Mouse (Mus musculus): ENCODE measurements at regions not wholly inside any gene's neighbourhood (a gene's known extent, or its start where the extent isn't known, plus 50 kb on each side); places are given as distances from the start of the nearest gene placed in this dataset.

DNA sequence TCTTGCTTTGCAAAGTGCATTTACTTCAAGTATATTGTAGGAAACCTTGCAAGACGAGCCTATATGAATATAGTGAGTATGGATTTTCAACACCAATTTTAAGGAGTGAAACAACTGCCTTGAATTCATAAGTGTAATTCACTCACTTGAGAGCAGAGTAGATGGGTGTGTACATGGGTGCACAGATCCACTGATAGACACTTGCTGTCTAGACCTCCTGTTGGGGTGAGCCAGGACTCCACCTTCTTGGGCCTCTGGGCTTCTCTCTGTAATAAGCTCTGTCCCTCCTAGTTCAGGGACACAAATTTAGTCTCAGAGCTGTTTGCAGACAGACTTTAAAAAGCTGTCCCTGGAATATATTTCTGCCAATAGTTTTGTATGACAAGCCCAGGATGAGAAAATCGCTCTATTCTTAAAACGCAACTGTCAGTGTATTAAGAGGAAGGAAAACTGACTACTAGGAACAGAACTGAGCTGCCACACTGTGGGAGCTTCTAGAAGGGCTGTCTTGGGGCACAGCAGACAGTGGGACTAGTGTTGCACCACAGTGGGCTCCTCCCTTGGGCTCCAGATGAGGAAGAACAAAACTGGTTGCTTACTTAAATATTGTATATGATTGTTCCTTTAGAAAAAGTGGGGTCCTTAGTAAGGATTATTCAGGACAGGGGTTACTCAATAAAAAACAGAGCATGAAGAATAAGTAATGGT is 395.7 kb upstream of the Id2 start:
- TF ChIP-seq CTCF (conservative IDR thresholded peaks at IDR 0.05 in 1 of 2, IDR thresholded peaks at IDR 0.05 in 1 of 2; ENCODE audit: low read depth in 2 of 2, low read length in 2 of 2) = no peak
- TF ChIP-seq ZC3H11A (IDR thresholded peaks at IDR 0.05; ENCODE audit: low read depth, low read length) = no peak
- no peak for TF ChIP-seq JUN (IDR thresholded peaks at IDR 0.05; ENCODE audit: insufficient read depth, low read depth, low read length)
- TF ChIP-seq POLR2A (IDR thresholded peaks at IDR 0.05; ENCODE audit: low read depth, low read length) = no peak
- TF ChIP-seq ZNF384 (IDR thresholded peaks at IDR 0.05; ENCODE audit: low read depth, low read length) = no peak
- no peak for TF ChIP-seq ZKSCAN1 (IDR thresholded peaks at IDR 0.05; ENCODE audit: borderline replicate concordance, low read depth, low read length)
- no peak for TF ChIP-seq MAX (IDR thresholded peaks at IDR 0.05; ENCODE audit: low read length)
- no peak for TF ChIP-seq NRF1 (IDR thresholded peaks at IDR 0.05; ENCODE audit: low read depth, low read length)
- TF ChIP-seq MAFK (IDR thresholded peaks at IDR 0.05; ENCODE audit: insufficient replicate concordance, low read length) = no peak
